8 mouse cellular contexts compared by ENCODE assay signal in the genomic region with DNA sequence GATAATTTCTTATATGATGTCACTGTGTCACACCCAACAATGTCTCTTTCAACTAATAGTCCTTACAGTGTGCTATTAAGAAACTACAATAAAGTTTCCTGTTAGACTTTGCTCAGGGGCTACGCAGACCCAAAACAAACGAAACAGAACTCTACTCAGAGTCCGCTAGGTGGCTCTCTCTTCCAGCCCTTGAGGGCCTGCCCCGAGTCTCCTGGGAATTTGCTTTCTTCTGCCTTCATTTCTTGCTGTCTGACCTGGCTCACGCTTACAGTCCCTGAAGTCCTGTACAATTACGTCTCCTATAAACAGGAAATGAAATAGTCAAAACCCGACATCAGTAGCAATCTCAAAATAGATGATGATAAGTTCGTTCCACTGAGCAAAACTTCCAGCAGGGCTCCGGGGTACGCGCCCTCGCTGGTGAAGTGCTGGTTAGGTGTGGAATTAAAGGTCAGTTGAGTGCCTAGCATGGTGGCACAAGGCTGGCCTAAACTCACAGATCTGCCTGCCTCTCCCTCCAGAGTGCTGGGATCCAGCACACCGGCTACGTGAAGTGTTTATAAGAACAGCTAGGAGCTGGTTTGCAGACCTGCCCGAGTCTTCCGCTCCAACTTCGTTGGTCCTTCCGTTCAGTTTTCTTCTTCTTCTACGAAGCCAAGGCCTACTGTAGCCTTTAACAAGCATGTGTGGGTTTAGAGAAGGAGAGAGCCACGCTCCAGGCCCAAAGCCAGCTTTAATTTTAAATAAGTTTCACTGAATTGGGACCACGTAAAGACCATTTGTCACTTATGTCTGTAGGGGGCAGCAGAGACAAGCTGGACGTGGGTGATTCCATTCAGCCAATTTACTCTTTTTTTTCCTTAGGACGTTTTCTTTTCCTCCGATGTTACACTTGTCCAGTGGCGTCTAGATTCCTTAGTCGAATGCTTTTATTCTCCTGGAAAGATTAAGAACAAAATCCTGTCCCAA. TPM values are rescaled to one million over a fixed set of nuclear protein-coding genes. Genes with fewer than 3 reads are reported as not detected.
DNase-seq lines count a peak whose midpoint lies in the region; ATAC-seq lines count a peak whose summit lies in the region.

No protein-coding gene starts in this region.

- peak; percentile 51 for DNase-seq in cerebellum, adult 11 months
- DNase-seq in cerebellum, adult 18-20 months, result peak; percentile 69 to 70
- peak; percentile 59 for DNase-seq in hindbrain, embryonic 10.5 days (ENCODE audit: low spot score)
- DNase-seq in layer of hippocampus, adult 9-10 months (ENCODE audit: low spot score), result peak; percentile 30
- peak; percentile 84 for DNase-seq in lung, postnatal 10 days
- DNase-seq in retina, postnatal 7 days (ENCODE audit: low read depth, low spot score), result peak; percentile 61

- no peak overlapping the region for H3K9ac ChIP-seq in forebrain, embryonic 15.5 days (replicated peaks)

- H3K4me2 ChIP-seq in forebrain, embryonic 15.5 days (replicated peaks), result peak overlapping the region; percentile 35

- 29% methylated on average over 26 of the region's 26 CpGs for WGBS in forebrain, embryonic 15.5 days
- WGBS in hindbrain, embryonic 10.5 days, result 29% methylated on average over 26 of the region's 26 CpGs

- ATAC-seq in cerebellum, adult (ENCODE audit: insufficient number of reproducible peaks, low FRiP score, low TSS enrichment), result no peak
- no peak for ATAC-seq in forebrain, embryonic 15.5 days (replicated peaks)

- H3K9me3 ChIP-seq in forebrain, embryonic 15.5 days, result no peaks in the 10 kb centered on the region
- no peaks in the 10 kb centered on the region for H3K9me3 ChIP-seq in hindbrain, embryonic 10.5 days

- no peaks in the 10 kb centered on the region for H3K27me3 ChIP-seq in forebrain, embryonic 15.5 days
- H3K27me3 ChIP-seq in hindbrain, embryonic 10.5 days (ENCODE audit: insufficient read depth, poor library complexity, severe bottlenecking), result no peaks in the 10 kb centered on the region

- peaks cover 7% of the 10 kb centered on the region for H3K4me1 ChIP-seq in forebrain, embryonic 15.5 days
- H3K4me1 ChIP-seq in hindbrain, embryonic 10.5 days (replicated peaks), result peaks cover 8% of the 10 kb centered on the region

- H3K36me3 ChIP-seq in forebrain, embryonic 15.5 days, result no peaks in the 10 kb centered on the region
- H3K36me3 ChIP-seq in hindbrain, embryonic 10.5 days, result no peaks in the 10 kb centered on the region

- H3K27ac ChIP-seq in forebrain, embryonic 15.5 days (replicated peaks), result no peak overlapping the region
- peak overlapping the region; percentile 40; the same call in 1 of the 2 replicates for H3K27ac ChIP-seq in hindbrain, embryonic 10.5 days

- H3K4me3 ChIP-seq in forebrain, embryonic 15.5 days, result peak overlapping the region; percentile 0; the same call in 1 of the 2 replicates
- peak overlapping the region; percentile 38 for H3K4me3 ChIP-seq in hindbrain, embryonic 10.5 days

RNA-seq across cellular contexts. Expression of a gene that starts 17.7 kb away (rescaled TPM):
- not detected in 2 replicates for polyA plus RNA-seq in forebrain, embryonic 15.5 days (2015; fragmentation: Nextera tagmentation; extraction: Ambion mirVana)
- not detected in 2 replicates for polyA plus RNA-seq in hindbrain, embryonic 10.5 days (2016; fragmentation: Nextera tagmentation; extraction: Ambion mirVana)

RNA-seq across cellular contexts. Expression of a gene that starts 50.7 kb away (rescaled TPM):
- 22.9 and 23.1 TPM in 2 replicates for polyA plus RNA-seq in forebrain, embryonic 15.5 days (2015; fragmentation: Nextera tagmentation; extraction: Ambion mirVana)
- 16.8 and 21.0 TPM in 2 replicates for polyA plus RNA-seq in hindbrain, embryonic 10.5 days (2016; fragmentation: Nextera tagmentation; extraction: Ambion mirVana)

Comparison
In these comparisons a context has a peak if more than half of its experiments do, and no peak if none do; other contexts are left out.
1. DNase-seq: peak in every context shown above with its lines; median percentile 84 in lung, postnatal 10 days; 70 in cerebellum, adult 18-20 months; 61 in retina, postnatal 7 days; 59 in hindbrain, embryonic 10.5 days; 51 in cerebellum, adult 11 months; 30 in layer of hippocampus, adult 9-10 months.